Mouse (Mus musculus) lung, embryonic 16.5 days (tissue): ENCODE data around the gene Gm1979. TPM values are rescaled to one million over a fixed set of nuclear protein-coding genes. Genes with fewer than 3 reads are reported as not detected.
"Not testable (repeated sequence)": the region's sequence is repeated elsewhere in the genome, so short reads cannot be mapped to it uniquely, and the experiment has no call there.

Source experiments
- ATAC-seq: fragments of 200-750 bp; cut with Nextera tagmentation; 2 replicates; pipeline ENCODE4 v1.8.0; 2017; ENCODE audit warnings: low read depth, mild to moderate bottlenecking, moderate library complexity
- H3K27ac ChIP-seq: fragments of 300-500 bp; sonication (generic); 2 replicates; pipeline ENCODE4 v1.5.1; 2014; ENCODE audit warnings: mild to moderate bottlenecking, control low read depth, low read length
- H3K27me3 ChIP-seq: fragments of 300-500 bp; sonication (generic); 2 replicates; pipeline ENCODE4 v1.6.1; 2014; ENCODE audit warnings: low read depth, low read length, mixed read lengths; ENCODE audit not compliant: control insufficient read depth, insufficient read depth
- H3K36me3 ChIP-seq: fragments of 300-500 bp; sonication (generic); 2 replicates; pipeline ENCODE4 v1.6.1; 2014; ENCODE audit warnings: low read length; ENCODE audit not compliant: control insufficient read depth, insufficient read depth
- H3K4me1 ChIP-seq: fragments of 300-500 bp; sonication (generic); replicated peaks from 2 replicates; pipeline ENCODE4 v1.6.1; 2014; ENCODE audit warnings: low read length, mixed read lengths; ENCODE audit not compliant: control insufficient read depth, insufficient read depth
- H3K4me2 ChIP-seq: fragments of 300-500 bp; sonication (generic); 2 replicates; pipeline ENCODE4 v1.6.1; 2014; ENCODE audit warnings: low read depth, low read length, control low read depth
- H3K4me3 ChIP-seq: fragments of 300-500 bp; sonication (generic); 2 replicates; pipeline ENCODE4 v1.5.1; 2014; ENCODE audit warnings: mild to moderate bottlenecking, low read length, control low read depth
- H3K9ac ChIP-seq: fragments of 300-500 bp; sonication (generic); 2 replicates; pipeline ENCODE4 v1.6.1; 2014; ENCODE audit warnings: low read length, control low read depth
- H3K9me3 ChIP-seq: fragments of 300-500 bp; sonication (generic); 2 replicates; pipeline ENCODE4 v1.6.1; 2016; ENCODE audit warnings: low read length; ENCODE audit not compliant: control insufficient read depth
- WGBS: fragments of 180-500 bp; shearing (Covaris S2); extraction: QIAGEN DNeasy Blood & Tissue Kit; methylation state at CpG from one replicate; pipeline ENCODE4 v1.1.7; 2014; 5-methylcytosine and 5-hydroxymethylcytosine counted together
- polyA plus RNA-seq: library from polyadenylated mRNA; unstranded; fragments of >200 nt; fragmentation: Nextera tagmentation; extraction: Ambion mirVana; gene quantifications from 2 replicates; pipeline ENCODE4 v1.2.1, GENCODE M21; 2015

The Gm1979 gene
- polyA plus RNA-seq, 1 experiment from 2014 or later = not detected

- not testable (repeated sequence) for H3K4me1 ChIP-seq, H3K9ac ChIP-seq, H3K4me2 ChIP-seq, H3K4me3 ChIP-seq, ATAC-seq, H3K36me3 ChIP-seq, H3K27ac ChIP-seq, H3K27me3 ChIP-seq, H3K9me3 ChIP-seq
- 72% methylated on average over 2 of the region's 2 CpGs for WGBS
Observed at GRCm38 (mm10) chr5:25954317-25954716, 50.3 kb downstream of the Gm1979 start, which contains the start of gene Gm21671. Gene Gm21671 (minus strand): TSS chr5:25954417.

Other genes starting within 250 kb of the Gm1979 start
- gene Actr3b, start 244.8 kb downstream of the Gm1979 start, polyA plus RNA-seq = 2.0 and 2.3 TPM in 2 replicates
- gene Gm21663, start 62.4 kb downstream of the Gm1979 start, polyA plus RNA-seq = not detected in 2 replicates
- not detected in 2 replicates for gene Gm21671, start 50.4 kb downstream of the Gm1979 start, polyA plus RNA-seq
- not detected in 2 replicates for gene Gm21680, start 32.1 kb downstream of the Gm1979 start, polyA plus RNA-seq
- gene Gm21698, start 16.1 kb downstream of the Gm1979 start, polyA plus RNA-seq = not detected in 2 replicates
- not detected in 2 replicates for gene Gm5862, start 18.1 kb upstream of the Gm1979 start, polyA plus RNA-seq
- not detected in 2 replicates for gene Speer4a, start 34.8 kb upstream of the Gm1979 start, polyA plus RNA-seq
- gene Gm7347, start 53.8 kb upstream of the Gm1979 start, polyA plus RNA-seq = not detected in 2 replicates
- gene Gm10471, start 84.5 kb upstream of the Gm1979 start, polyA plus RNA-seq = not detected in 2 replicates
- 0.20 TPM in 1 of 2 replicates, not detected in the other for gene 5031410I06Rik, start 100.6 kb upstream of the Gm1979 start, polyA plus RNA-seq
- 0.08 TPM in 1 of 2 replicates, not detected in the other for gene Gm10220, start 116.6 kb upstream of the Gm1979 start, polyA plus RNA-seq